Mouse (Mus musculus): ENCODE measurements around the gene Rpl23.

- TF ChIP-seq POLR2A (IDR thresholded peaks at IDR 0.05; ENCODE audit: low read depth, low read length) = no peak
- no peak for TF ChIP-seq CTCF (IDR thresholded peaks at IDR 0.05; ENCODE audit: extremely low read depth, insufficient read depth, insufficient read length, insufficient replicate concordance)
Observed at GRCm38 (mm10) chr11:97824168-97824567, 41.9 kb upstream of the Rpl23 start.

Data from spleen, adult 2 months (tissue).